Mouse (Mus musculus) embryo, embryonic 10 days (tissue): ENCODE measurements around the gene Il20rb.

Experiments
- DNase-seq: peaks from one replicate; pipeline ENCODE4 v3.0.0-alpha.2; 2015; ENCODE audit warnings: low spot score

The Il20rb gene

DNA sequence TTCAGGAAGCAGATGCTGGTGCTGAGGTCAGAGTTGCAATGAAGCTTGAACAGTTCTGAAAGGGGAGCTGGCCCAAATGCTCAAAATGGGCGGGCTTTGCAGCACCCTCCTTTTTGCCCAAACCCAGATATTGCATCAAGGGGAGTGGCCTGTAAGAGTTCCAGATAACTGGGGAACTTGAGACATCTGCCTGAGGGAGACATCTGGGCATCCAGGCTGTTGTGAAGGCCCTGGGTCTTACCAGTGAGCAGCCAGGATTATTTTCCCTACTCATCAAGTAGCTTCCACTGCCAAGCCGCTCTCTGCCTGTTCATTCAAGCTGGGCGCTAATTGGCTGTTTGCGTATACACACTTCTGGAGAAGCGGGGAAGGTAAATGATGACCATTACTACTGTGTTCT is at the start of gene Il20rb:
Il20rb (minus strand) TSS at position 358 of the 400 bp plus-strand sequence.
- DNase-seq: peak; percentile 7

GRCm38 (mm10) chr9:100535618-100536262 is 49.2 kb upstream of the Il20rb start:
- DNase-seq: no peak

DNA sequence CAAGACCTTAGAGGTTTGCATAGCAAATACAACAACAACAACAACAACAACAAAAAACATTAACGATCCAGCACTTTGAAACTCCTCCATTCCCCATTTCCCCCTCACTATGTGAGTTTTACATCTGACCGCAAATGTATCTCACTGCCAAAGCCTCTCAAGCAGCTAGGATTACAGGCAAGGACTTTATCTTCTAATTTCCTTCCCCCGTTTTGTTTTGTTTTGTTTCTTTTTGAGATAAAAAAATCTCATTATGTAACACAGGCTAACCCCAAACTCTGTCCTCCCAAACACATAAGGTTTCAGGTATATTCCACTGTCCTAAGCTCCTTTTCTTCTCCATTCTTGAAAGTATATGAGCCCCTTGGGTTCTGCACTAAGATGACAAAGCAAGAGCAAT is 48.1 kb upstream of the Il20rb start:
- no peak for DNase-seq

DNA sequence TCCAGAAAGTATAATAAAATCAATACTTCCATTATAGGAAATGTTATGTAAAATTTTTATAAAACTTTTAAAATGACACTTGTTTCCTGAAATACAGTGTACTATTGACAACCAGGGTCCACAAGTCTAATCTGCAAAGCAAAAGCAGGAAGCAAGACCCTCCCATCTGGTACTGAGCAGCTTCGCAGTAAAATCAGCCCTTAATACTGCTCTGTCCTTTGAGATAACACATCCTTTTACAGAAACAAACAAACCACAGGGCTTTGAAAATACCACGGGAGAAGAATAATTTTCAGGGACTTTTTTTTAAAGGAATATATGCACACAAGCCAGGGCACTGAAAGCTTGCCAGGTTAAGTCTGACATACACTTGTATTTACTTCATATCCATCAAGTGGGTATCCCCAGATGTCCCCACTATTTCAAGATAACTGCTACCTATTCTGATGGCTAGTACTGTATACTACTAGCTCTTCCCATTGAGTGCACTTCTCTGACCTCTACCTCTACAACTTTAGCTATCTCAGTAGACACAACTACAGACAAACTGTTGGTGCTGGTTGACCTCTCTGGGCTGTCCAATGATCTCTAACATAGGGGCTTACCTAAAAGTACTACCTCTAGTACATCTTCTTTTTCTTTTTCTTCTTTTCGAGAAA is 46.4 kb upstream of the Il20rb start:
- no peak for DNase-seq

DNA sequence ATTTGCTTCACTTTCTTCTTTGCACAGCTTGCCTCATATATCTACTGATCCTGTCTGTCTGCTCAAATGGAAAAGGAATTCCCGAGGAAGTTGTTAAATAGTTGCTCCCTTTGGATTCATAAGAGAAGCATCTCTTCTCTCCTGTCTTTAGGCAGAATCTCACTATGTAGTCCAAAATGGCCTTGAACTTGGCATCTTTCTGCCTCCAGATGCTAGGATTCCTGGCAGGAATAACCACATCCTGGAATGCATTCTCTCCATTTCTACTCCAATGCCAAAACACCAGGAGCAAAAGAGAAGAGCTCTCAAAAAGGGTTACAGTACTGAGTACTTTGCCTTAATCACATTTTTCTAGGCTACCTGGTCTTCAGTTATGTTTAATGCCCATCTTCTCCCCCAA is 44.7 kb upstream of the Il20rb start:
- DNase-seq: no peak

DNA sequence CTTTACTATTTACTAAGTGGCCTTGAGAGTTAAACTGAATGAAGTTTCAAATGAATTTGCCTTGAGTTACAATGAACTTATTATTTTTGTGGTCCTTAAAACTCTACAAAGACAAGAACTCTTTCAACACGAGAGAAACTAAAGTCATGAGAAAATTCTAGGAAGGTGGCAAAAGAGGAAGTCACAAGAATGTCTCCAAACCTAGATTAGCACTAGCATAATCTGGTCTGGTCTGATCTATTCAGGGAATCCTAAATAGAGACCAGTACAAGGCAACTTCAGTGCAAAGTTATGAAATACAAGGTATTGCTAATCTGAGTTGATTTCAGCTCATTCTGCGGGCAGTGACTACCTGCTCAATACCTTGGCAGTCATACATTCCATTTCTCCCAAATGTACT is 38.6 kb upstream of the Il20rb start:
- no peak for DNase-seq

GRCm38 (mm10) chr9:100522029-100522428 is 35.4 kb upstream of the Il20rb start:
- DNase-seq: no peak

GRCm38 (mm10) chr9:100520586-100520985 is 34.0 kb upstream of the Il20rb start:
- peak; percentile 90 for DNase-seq

GRCm38 (mm10) chr9:100520012-100520411 is 33.4 kb upstream of the Il20rb start:
- no peak for DNase-seq

- DNase-seq: no peak
Observed at GRCm38 (mm10) chr9:100507581-100507980, 21.0 kb upstream of the Il20rb start.

GRCm38 (mm10) chr9:100506652-100507051 is 20.1 kb upstream of the Il20rb start:
- no peak for DNase-seq

GRCm38 (mm10) chr9:100505498-100505897 is 18.9 kb upstream of the Il20rb start:
- no peak for DNase-seq

DNA sequence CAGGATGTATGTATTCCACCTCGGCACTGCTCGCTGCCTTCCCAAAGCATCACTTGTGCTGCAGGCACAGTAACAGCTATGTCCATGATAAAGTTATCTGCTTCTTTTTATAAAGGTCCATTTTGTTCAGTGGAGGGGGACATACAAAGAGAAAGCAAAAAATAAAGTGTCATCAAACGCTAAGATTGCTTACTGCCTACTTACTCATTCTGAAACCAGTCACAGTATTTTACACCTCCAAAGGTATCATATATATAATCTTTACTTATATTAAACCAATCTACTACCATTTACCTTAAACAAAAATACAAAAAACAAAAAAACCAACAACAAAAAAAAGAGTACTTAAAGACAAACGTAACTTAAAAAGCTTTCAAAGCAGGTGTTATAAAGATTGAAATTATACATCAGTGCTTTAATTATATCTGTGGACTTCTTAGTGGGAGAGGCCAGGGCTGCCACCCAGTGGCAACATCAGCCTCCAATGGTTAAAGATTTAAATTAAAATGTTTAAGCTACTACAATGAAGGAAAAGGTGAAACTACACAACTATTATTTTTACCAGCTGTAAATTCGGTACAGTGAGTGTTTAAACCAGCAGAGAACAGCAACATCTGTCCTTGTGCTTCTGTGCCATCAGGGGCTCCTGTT is 7.1 kb upstream of the Il20rb start:
- DNase-seq: no peak

DNA sequence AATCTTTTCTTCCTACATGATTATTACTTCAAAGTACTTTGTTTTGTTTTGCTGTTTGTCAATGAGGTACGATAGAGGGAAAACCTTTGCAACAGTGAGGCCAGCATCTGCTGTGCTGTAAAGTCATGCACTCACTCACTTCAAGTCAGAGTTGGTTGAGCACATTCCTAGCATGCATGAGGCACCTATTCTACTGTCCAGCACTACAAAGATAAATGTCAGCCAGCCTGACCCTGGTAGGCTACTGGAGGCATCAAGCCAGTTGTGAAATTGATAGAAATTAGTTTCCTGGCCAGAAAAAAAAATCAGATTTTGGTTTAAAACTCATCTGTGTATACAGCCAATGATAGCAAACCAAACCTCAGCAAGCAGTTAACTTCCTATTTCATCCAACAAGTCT is 4.8 kb upstream of the Il20rb start:
- DNase-seq: no peak

DNA sequence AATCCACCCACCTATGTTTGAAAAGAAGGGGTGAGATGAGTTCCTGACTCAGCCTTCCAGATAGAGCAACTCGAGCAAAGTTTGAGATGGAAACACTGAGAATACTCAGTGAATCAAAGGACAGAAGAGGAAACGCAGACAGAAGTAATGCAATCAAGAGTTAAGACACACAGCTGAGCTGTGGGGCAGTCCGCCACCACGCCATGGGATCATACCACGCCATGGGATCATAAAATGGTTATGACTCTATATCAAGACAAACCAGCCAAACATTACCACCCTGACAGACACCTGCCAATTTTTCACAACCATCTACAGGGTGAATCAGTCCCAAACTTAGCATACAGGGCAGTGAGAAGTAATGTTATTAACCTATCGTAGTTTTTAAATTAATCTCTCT is 2.4 kb upstream of the Il20rb start:
- DNase-seq: no peak

DNA sequence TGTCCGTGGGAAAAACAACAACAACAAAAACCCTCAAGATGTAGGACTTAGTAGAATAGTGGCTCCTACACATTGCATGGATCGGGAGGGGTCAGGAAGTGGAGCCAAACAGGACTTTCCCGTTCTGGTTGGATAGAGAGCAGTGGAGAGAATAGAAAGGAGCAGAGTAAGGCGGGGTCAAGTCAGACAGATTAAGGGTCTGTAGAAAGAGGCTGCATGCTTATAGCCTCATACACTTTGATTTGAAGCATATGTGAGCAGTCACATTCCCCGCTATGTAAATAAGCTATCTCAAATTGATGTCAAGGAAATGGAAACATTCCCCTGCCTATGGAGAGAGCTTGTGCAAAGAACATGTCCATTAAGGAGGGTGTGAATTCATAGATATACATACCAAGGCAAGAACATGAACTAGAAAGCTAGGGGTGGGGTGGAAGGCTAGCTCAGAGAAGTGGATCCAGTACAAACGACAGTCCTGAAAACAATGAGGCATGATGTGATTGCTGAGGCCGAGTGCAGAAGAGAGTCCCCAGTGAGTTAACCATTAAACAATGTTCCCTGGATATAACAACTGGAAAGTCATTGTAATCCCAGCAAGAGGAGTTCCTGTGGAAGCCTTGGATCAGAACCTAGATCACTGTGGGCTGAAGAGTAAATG is 1.6 kb upstream of the Il20rb start:
- DNase-seq: no peak

DNA sequence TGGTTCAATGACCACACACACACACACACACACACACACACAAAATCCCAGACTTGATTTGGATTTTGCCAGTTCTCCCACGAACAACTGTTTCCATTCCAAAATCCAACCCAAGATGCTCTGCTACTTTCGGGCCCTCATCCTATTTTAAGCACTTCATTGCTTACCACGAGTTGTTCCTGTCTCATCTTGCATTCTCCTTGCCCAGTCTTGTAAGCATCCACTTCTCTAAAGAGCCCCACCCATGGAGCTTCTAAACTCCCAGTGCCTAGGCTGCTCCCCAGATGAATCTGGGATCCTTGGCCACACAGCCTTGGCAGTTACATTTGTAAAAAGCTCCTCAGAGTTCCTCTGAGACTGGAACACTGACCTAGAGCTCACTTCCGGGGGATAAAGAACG is 3.3 kb downstream of the Il20rb start:
- no peak for DNase-seq

DNA sequence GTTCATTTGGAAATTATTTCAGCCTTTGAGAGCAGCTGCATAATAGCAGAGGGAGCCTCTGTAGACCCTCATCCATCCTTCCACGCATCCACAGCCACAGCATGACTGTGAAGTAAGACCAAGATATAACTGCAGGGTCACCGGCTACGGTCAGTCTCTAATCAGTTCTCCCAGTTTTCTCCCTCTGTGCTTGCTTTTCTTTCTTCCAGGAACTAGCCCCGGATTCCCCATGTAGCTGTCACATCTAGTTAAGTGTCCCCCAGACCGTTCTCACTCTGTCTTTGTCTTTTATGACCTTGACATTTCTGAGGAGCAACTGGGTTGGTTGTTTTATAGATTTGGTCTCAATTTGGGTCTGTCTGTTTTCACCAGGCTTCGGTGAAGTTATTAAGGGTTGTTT is 5.0 kb downstream of the Il20rb start:
- DNase-seq: no peak

GRCm38 (mm10) chr9:100474056-100474455 is 12.5 kb downstream of the Il20rb start:
- no peak for DNase-seq

GRCm38 (mm10) chr9:100473361-100473760 is 13.2 kb downstream of the Il20rb start:
- no peak for DNase-seq

DNA sequence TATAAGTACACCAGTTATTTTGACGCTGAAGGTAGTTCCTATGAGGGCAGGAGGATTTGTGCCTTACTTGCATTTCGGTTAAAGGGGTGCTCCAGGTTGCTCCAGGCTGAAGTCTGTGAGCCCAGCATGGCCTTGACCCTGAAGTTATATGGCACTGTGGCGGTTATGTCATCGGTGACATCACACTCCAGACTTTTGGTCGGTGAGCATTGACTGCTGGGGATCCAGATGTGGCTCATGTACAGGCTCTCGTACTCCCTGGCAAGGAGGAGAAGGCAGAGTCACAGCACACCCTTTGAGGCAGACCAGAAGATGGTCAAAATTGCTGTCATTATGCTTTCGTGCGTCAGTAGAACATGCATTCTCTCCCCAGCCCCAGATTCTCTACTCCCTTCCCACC is 13.7 kb downstream of the Il20rb start:
- no peak for DNase-seq

DNA sequence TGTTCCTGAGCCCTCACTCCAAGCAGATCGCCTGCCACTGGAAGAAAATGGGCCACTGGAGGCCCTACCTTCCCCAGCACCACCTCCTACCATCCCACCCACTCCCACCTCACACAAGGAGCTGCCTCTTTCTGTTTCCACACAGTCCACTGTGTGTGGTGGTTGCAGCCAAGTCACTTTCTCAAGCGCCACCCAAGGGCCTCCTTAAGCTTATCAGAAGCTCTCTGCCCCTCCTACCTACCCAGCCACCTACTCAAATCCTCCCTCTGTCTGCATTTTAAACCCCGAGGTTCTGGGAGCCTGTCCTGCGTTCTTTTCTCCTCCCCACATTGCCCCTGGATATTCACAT is 15.0 kb downstream of the Il20rb start:
- DNase-seq: no peak

DNA sequence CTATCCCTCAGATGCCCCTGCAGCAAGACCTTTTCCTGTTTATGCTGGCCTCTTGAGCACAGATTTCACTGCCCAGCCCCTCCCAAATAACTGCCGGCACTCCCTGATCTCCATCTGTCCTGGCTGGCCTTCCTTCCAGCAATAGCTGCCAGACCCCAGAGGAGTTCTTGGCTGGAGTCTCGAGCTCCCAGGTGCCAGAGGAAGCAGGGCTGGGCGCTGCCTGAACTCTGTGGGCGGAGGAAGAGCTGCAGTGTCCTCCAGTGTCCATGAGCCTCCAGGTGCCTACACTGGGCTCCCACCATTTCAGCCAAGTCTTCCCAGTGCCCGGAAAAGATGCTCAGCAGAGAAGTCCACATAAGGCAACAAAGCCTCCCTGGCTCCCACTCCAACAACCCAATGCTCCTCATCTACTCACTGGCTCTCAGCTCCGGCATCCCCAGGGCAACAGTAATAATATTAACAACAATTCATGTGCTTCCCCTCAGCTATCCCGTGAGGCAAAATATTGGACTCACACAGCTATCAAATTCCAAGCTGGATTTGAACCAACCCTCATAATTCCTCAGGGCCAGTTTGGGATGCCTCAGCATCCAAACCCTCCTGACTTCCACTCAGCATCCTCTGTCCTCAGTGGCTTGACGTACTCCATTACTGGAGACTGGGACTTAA is 15.5 kb downstream of the Il20rb start:
- no peak for DNase-seq
